Mouse (Mus musculus) forebrain, embryonic 14.5 days (tissue): ENCODE measurements around the gene Fam163a. TPM values are rescaled to one million over a fixed set of nuclear protein-coding genes. Genes with fewer than 3 reads are reported as not detected.

ENCODE experiments used
- ATAC-seq: fragments of 200-750 bp; cut with Nextera tagmentation; 2 replicates; pipeline ENCODE4 v1.8.0; 2017; ENCODE audit warnings: mild to moderate bottlenecking, moderate library complexity
- DNase-seq: peaks from one replicate; pipeline ENCODE4 v3.0.0-alpha.2; 2015; ENCODE audit warnings: low spot score
- H3K27ac ChIP-seq: fragments of 300-500 bp; sonication (generic); 2 replicates; pipeline ENCODE4 v1.5.1; 2014; ENCODE audit warnings: low read depth, mild to moderate bottlenecking, control low read depth, low read length, moderate library complexity
- H3K27me3 ChIP-seq: fragments of 300-500 bp; sonication (generic); replicated peaks from 2 replicates; pipeline ENCODE4 v1.6.1; 2014; ENCODE audit warnings: low read length, control low read depth, mixed read lengths; ENCODE audit not compliant: control insufficient read depth, insufficient read depth
- H3K36me3 ChIP-seq: fragments of 300-500 bp; sonication (generic); 2 replicates; pipeline ENCODE4 v1.6.1; 2014; ENCODE audit warnings: low read length, control low read depth; ENCODE audit not compliant: control insufficient read depth, insufficient read depth
- H3K4me1 ChIP-seq: fragments of 300-500 bp; sonication (generic); 2 replicates; pipeline ENCODE4 v1.6.1; 2014; ENCODE audit warnings: antibody characterized with exemption, low read length, control low read depth; ENCODE audit not compliant: control insufficient read depth, insufficient read depth
- H3K4me2 ChIP-seq: fragments of 300-500 bp; sonication (generic); 2 replicates; pipeline ENCODE4 v1.6.1; 2014; ENCODE audit warnings: mild to moderate bottlenecking, control low read depth, low read length
- H3K4me3 ChIP-seq: fragments of 300-500 bp; sonication (generic); 2 replicates; pipeline ENCODE4 v1.5.1; 2014; ENCODE audit warnings: low read depth, low read length, control low read depth
- H3K9ac ChIP-seq: fragments of 300-500 bp; sonication (generic); 2 replicates; pipeline ENCODE4 v1.6.1; 2014; ENCODE audit warnings: mild to moderate bottlenecking, low read length, control low read depth, moderate library complexity
- H3K9me3 ChIP-seq: fragments of 300-500 bp; sonication (generic); replicated peaks from 2 replicates; pipeline ENCODE4 v1.6.1; 2016; ENCODE audit warnings: low read length, control low read depth, mixed read lengths; ENCODE audit not compliant: control insufficient read depth
- WGBS: fragments of 180-500 bp; shearing (Covaris S2); extraction: QIAGEN DNeasy Blood & Tissue Kit; methylation state at CpG from one replicate; pipeline ENCODE4 v1.1.7; 2014; 5-methylcytosine and 5-hydroxymethylcytosine counted together
- polyA plus RNA-seq: library from polyadenylated mRNA; unstranded; fragments of >200 nt; fragmentation: Nextera tagmentation; extraction: Ambion mirVana; gene quantifications from 2 replicates; pipeline ENCODE4 v1.2.1, GENCODE M21; 2014

Gene Fam163a
- polyA plus RNA-seq, 1 experiment from 2014 or later = 1.8 TPM

DNA sequence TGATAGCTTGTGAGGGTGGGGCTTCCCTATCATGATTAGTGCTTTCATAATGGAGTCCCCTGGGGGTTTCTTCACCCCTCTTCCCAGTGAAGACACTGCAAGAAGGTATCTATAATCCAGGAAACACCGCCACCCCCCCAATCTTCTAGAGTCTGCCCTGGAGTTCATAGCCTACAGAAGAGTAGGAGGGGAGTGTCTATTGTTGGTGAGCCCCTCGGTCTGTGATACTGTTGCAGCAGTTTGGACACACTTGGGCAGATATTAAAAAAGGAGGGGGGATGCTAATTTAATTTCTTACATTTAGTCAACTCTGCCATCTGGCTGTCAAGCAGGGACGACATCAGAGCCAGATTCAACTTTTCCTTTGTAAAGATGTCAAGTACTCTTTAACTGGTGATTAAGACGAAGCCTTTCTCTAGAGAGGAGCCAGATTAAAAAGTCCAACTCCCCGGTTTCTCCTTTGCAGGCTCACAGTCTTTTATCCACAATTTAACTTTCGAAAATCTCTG, 7.0 kb upstream of the Fam163a start:
- Histone ChIP-seq H3K27ac (no peak overlapping the region), H3K4me3 (no peak overlapping the region), H3K9me3 (no peaks in the 10 kb centered on the region), H3K4me1 (no peaks in the 10 kb centered on the region), H3K9ac (no peak overlapping the region), H3K36me3 (no peaks in the 10 kb centered on the region), H3K4me2 (no peak overlapping the region), H3K27me3 (no peaks in the 10 kb centered on the region)
- 32% methylated on average over 6 of the region's 6 CpGs for WGBS
- ATAC-seq (no peak), DNase-seq (no peak)

GRCm38 (mm10) chr1:156205164-156205563, 338 bp upstream of the Fam163a start:
- 14% methylated on average over 10 of the region's 10 CpGs for WGBS
- Histone ChIP-seq H3K36me3 (no peaks in the 10 kb centered on the region), H3K9me3 (no peaks in the 10 kb centered on the region), H3K27ac (no peak overlapping the region), H3K4me3 (peak overlapping the region; percentile 41), H3K9ac (peak overlapping the region; percentile 59; the same call in 1 of the 2 replicates), H3K4me1 (0 out of 2 replicates have a peak, but pooled peaks cover 4% of the 10 kb centered on the region), H3K4me2 (peak overlapping the region; percentile 77), H3K27me3 (peaks cover 37% of the 10 kb centered on the region)
- ATAC-seq (0 out of 2 replicates have a peak, but pooled peaks have one; percentile 2), DNase-seq (no peak)

DNA sequence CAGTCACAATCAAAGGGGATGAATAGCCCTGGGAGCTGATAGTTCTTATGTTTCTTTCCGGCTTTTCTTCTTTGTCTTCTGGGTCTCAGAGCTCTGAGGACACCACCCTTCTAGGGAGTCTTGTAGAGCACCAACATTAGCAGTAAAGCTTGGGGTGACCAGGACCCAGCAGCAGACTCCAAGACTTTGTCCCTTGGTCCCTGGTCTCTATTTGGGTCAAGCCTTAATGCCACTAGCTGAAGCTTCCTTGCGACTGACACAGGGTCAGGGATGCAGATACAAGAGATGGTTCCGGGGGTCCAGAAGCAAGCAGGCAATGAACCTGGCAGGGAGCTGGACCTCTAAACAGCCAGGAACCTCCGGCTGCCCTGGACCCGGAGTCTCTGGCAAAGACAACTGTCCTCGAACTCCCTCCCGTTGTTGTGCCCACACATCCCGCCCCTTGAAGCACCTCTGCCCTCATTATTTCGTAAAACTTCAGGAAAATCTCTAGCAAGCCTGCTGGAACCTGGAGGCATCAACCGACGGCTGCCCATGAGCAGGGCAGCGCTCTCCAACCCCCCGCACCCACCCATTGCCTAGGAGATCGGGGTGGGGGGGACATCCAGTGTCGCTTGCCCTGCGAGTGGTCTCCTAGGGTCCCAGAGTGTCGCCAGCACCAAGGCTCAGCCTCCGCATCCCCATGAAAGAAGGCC, 718 bp downstream of the Fam163a start:
- H3K27ac ChIP-seq = no peak overlapping the region

DNA sequence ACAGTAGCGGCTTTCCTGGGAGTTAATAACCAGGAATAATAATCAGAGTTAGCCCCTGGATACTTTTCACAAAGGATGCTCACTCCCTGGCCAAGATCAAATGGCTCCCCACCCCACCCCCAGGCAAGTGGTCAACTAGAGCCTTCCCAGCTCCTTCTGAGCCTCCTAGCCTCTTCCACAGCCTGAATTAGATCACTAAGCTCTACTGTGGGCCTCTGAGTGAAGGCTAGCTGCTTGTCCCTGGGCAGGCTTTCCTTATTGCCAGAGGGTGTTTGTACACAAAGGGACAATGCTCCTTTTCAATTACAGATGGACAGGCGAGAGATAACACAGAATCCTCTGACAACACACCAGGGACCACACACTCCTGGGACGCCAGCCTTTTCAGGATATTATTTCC, 2.2 kb downstream of the Fam163a start:
- no peak overlapping the region for H3K4me2 ChIP-seq

More for the DNA sequence above, 718 bp downstream of the Fam163a start:
- H3K4me1 ChIP-seq = 0 out of 2 replicates have a peak, but pooled peaks cover 4% of the 10 kb centered on the region
- WGBS = 2% methylated on average over 16 of the region's 18 CpGs
- DNase-seq = no peak
- peak overlapping the region; percentile 41 for H3K4me3 ChIP-seq
- no peaks in the 10 kb centered on the region for H3K9me3 ChIP-seq
- peak overlapping the region; percentile 77 for H3K4me2 ChIP-seq
- ATAC-seq = 0 out of 2 replicates have a peak, but pooled peaks have one; percentile 2
- H3K9ac ChIP-seq = peak overlapping the region; percentile 59
- H3K36me3 ChIP-seq = no peaks in the 10 kb centered on the region
- peaks cover 37% of the 10 kb centered on the region for H3K27me3 ChIP-seq

GRCm38 (mm10) chr1:156201069-156201468, 3.8 kb downstream of the Fam163a start:
- no peak overlapping the region for H3K4me3 ChIP-seq
- no peak overlapping the region for H3K9ac ChIP-seq
- WGBS = 84% methylated on average over 3 of the region's 3 CpGs
- DNase-seq (no peak), ATAC-seq (no peak)
- no peaks in the 10 kb centered on the region for H3K9me3 ChIP-seq
- H3K4me1 ChIP-seq = 0 out of 2 replicates have a peak, but pooled peaks cover 4% of the 10 kb centered on the region
- no peak overlapping the region for H3K4me2 ChIP-seq
- no peaks in the 10 kb centered on the region for H3K36me3 ChIP-seq
- no peak overlapping the region for H3K27ac ChIP-seq
- peaks cover 29% of the 10 kb centered on the region for H3K27me3 ChIP-seq

More for the DNA sequence above, 2.2 kb downstream of the Fam163a start:
- Histone ChIP-seq H3K9me3 (no peaks in the 10 kb centered on the region), H3K4me1 (0 out of 2 replicates have a peak, but pooled peaks cover 4% of the 10 kb centered on the region), H3K27ac (no peak overlapping the region), H3K4me3 (no peak overlapping the region), H3K27me3 (peaks cover 37% of the 10 kb centered on the region), H3K36me3 (no peaks in the 10 kb centered on the region), H3K9ac (no peak overlapping the region)
- no peak for ATAC-seq
- DNase-seq = no peak
- WGBS = 32% methylated on average over 3 of the region's 3 CpGs

DNA sequence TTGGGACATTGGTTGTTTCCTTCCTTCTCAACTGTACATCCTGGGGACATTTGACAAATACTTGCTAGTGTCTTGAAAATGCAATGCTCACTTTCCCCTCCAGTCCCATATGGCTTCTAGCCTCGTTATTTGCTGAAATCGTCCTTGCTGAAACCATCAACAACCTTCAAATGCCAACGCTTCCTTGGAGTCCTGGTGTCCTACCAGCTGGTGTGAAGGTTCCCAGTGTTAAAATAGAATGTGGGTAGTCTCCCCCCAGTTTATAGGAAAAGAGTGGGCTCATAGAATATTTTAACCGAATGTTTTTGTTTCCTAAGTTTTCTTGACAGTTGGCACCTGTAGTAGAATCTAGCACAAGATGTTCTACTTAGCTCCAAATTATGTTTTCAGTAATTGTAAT, 7.2 kb downstream of the Fam163a start:
- no peaks in the 10 kb centered on the region for H3K9me3 ChIP-seq
- WGBS = 71% methylated on average over 4 of the region's 4 CpGs
- H3K4me3 ChIP-seq = no peak overlapping the region
- H3K9ac ChIP-seq = no peak overlapping the region
- no peaks in the 10 kb centered on the region for H3K36me3 ChIP-seq
- H3K4me1 ChIP-seq = peaks cover 3% of the 10 kb centered on the region; the same call in 1 of the 2 replicates
- no peak overlapping the region for H3K4me2 ChIP-seq
- DNase-seq (no peak), ATAC-seq (no peak)
- H3K27ac ChIP-seq = no peak overlapping the region
- H3K27me3 ChIP-seq = peaks cover 2% of the 10 kb centered on the region

DNA sequence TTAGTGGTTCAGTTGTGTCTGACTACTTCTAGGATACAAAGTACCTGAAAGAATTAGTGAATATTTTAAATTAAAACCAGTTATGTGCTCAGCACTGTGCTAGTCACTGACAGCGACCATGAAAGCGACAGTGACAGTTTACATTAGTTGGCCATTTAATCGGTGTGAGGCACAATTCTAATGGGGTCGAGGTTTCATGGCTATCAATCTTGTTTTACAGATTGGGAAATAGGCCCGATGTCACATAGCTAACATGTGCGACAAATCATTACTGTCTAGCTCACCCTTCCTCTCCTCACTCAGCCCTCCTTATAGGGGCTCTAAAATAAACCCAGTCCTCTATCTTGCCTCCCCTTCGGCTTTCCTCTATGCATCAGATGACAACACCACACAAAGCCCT, 11.5 kb downstream of the Fam163a start:
- H3K4me3 ChIP-seq = no peak overlapping the region
- 33% methylated on average over 7 of the region's 7 CpGs for WGBS
- H3K9ac ChIP-seq = no peak overlapping the region
- H3K4me2 ChIP-seq = no peak overlapping the region
- no peaks in the 10 kb centered on the region for H3K9me3 ChIP-seq
- H3K36me3 ChIP-seq = no peaks in the 10 kb centered on the region
- no peak overlapping the region for H3K27ac ChIP-seq
- H3K4me1 ChIP-seq = peaks cover 8% of the 10 kb centered on the region; the same call in 1 of the 2 replicates
- no peaks in the 10 kb centered on the region for H3K27me3 ChIP-seq
- no peak for DNase-seq
- ATAC-seq = peak; percentile 45

DNA sequence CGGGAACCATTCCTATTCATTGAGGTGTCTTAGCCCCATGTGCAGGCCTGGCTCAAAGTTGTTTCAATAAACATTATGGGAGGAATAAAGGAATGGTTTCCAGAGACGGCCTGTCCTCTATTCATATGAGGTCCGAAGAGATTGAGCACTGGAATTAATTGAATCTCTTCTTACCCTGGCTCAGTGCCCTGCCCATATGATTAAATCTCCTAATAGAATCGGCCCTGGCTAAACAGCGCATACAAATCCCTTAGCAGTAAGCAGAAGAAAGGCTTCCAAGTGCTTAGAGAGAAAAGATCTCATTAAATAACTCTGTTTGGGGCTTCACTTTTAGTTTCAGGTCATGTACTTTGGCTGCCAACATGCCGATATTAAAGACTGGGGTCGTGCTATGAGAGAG, 12.0 kb downstream of the Fam163a start:
- peaks cover 8% of the 10 kb centered on the region; the same call in 1 of the 2 replicates for H3K4me1 ChIP-seq
- peak; percentile 78 for DNase-seq
- 8% methylated on average over 7 of the region's 7 CpGs for WGBS
- H3K4me2 ChIP-seq = no peak overlapping the region
- H3K27ac ChIP-seq = no peak overlapping the region
- ATAC-seq = peak; percentile 83
- H3K36me3 ChIP-seq = no peaks in the 10 kb centered on the region
- H3K9ac ChIP-seq = no peak overlapping the region
- no peaks in the 10 kb centered on the region for H3K9me3 ChIP-seq
- no peak overlapping the region for H3K4me3 ChIP-seq
- no peaks in the 10 kb centered on the region for H3K27me3 ChIP-seq

- DNase-seq (no peak), ATAC-seq (no peak)
- no peaks in the 10 kb centered on the region for H3K27me3 ChIP-seq
- H3K27ac ChIP-seq = no peak overlapping the region
- no peak overlapping the region for H3K9ac ChIP-seq
- no peak overlapping the region for H3K4me2 ChIP-seq
- H3K4me1 ChIP-seq = peaks cover 21% of the 10 kb centered on the region
- H3K36me3 ChIP-seq = no peaks in the 10 kb centered on the region
- no peaks in the 10 kb centered on the region for H3K9me3 ChIP-seq
- no peak overlapping the region for H3K4me3 ChIP-seq
- WGBS = 93% methylated on average over 3 of the region's 3 CpGs
These were observed 18.2 kb downstream of the Fam163a start for GRCm38 (mm10) chr1:156186646-156187045.
